Mouse (Mus musculus) liver, adult 2 months (tissue): ENCODE results near the gene Lep.

Experiments
- CTCF ChIP-seq: fragments of 200-500 bp; IDR thresholded peaks from 2 replicates; pipeline ENCODE4 v1.5.1; 2011; ENCODE audit warnings: low read depth, low read length, control low read depth
- POLR2A ChIP-seq: fragments of 200-500 bp; IDR thresholded peaks from 2 replicates; pipeline ENCODE4 v1.6.1; 2011; ENCODE audit warnings: low read length, control low read depth; ENCODE audit not compliant: insufficient read depth; ENCODE audit errors: extremely low read depth

GRCm38 (mm10) chr6:29115756-29116155 is 55.7 kb downstream of the Lep start:
- TF ChIP-seq CTCF (no peak), POLR2A (no peak)
